In genomic region chr17:46080388-46080787, GRCm38 (mm10) we compare ENCODE assay signal across 26 mouse cellular contexts. TPM values are rescaled to one million over a fixed set of nuclear protein-coding genes. Genes with fewer than 3 reads are reported as not detected.
A peak's percentile ranks its signal among the peaks of the same experiment; 100 is the strongest.
DNase-seq lines count a peak whose midpoint lies in the region; ATAC-seq and TF ChIP-seq lines count a peak whose summit lies in the region.
"Had no signal": no experiment of that assay in that cellular context is flagged by ENCODE, and none has a peak within 500 bp of the region (broad histone marks: within the 10 kb centered on the region; RNA-seq: fewer than 3 reads in every experiment).

No protein-coding gene starts in this region.

- H3K27me3 ChIP-seq in hindbrain, embryonic 10.5 days (ENCODE audit: insufficient read depth, poor library complexity, severe bottlenecking), result 0 out of 2 replicates have a peak, but pooled peaks cover 4% of the 10 kb centered on the region
- H3K27me3 ChIP-seq in hindbrain, embryonic 16.5 days (replicated peaks; ENCODE audit: control insufficient read depth, insufficient read depth, low read length), result no peaks in the 10 kb centered on the region
- H3K27me3 ChIP-seq in neural tube, embryonic 11.5 days (ENCODE audit: control insufficient read depth, insufficient read depth, low read length), result no peaks in the 10 kb centered on the region
- no peaks in the 10 kb centered on the region for H3K27me3 ChIP-seq in embryonic facial prominence, embryonic 14.5 days (replicated peaks; ENCODE audit: control insufficient read depth, insufficient read depth, low read length)
- H3K27me3 ChIP-seq in stomach, postnatal 0 days (ENCODE audit: control insufficient read depth, insufficient read depth, low read length), result no peaks in the 10 kb centered on the region
- H3K27me3 ChIP-seq: embryonic facial prominence, embryonic 13.5 days; forebrain, embryonic 13.5 days; limb, embryonic 15.5 days; midbrain, embryonic 12.5 days had no signal

- H3K4me3 ChIP-seq in hindbrain, embryonic 10.5 days, result no peak overlapping the region
- no peak overlapping the region for H3K4me3 ChIP-seq in hindbrain, embryonic 16.5 days (ENCODE audit: low read length)
- H3K4me3 ChIP-seq in neural tube, embryonic 11.5 days (ENCODE audit: low read depth, low read length), result no peak overlapping the region
- H3K4me3 ChIP-seq in embryonic facial prominence, embryonic 14.5 days (ENCODE audit: low read depth, low read length), result no peak overlapping the region
- no peak overlapping the region for H3K4me3 ChIP-seq in stomach, postnatal 0 days (ENCODE audit: low read depth, low read length)
- H3K4me3 ChIP-seq: embryonic facial prominence, embryonic 13.5 days; erythroblast, embryonic 14.5 days; forebrain, embryonic 13.5 days; hindbrain, embryonic 13.5 days; limb, embryonic 15.5 days; liver, embryonic 13.5 days; midbrain, embryonic 12.5 days had no signal

- no peaks in the 10 kb centered on the region for H3K36me3 ChIP-seq in hindbrain, embryonic 10.5 days
- H3K36me3 ChIP-seq in hindbrain, embryonic 16.5 days (ENCODE audit: control insufficient read depth, insufficient read depth, low read length), result no peaks in the 10 kb centered on the region
- no peaks in the 10 kb centered on the region for H3K36me3 ChIP-seq in neural tube, embryonic 11.5 days (ENCODE audit: control insufficient read depth, insufficient read depth, low read length)
- no peaks in the 10 kb centered on the region for H3K36me3 ChIP-seq in embryonic facial prominence, embryonic 14.5 days (ENCODE audit: control insufficient read depth, insufficient read depth, low read length)
- H3K36me3 ChIP-seq in stomach, postnatal 0 days (ENCODE audit: control insufficient read depth, insufficient read depth, low read length), result no peaks in the 10 kb centered on the region
- H3K36me3 ChIP-seq: embryonic facial prominence, embryonic 13.5 days; hindbrain, embryonic 13.5 days; limb, embryonic 15.5 days; liver, embryonic 13.5 days; midbrain, embryonic 12.5 days had no signal

- peak overlapping the region; percentile 46; the same call in 1 of the 2 replicates for H3K27ac ChIP-seq in hindbrain, embryonic 10.5 days
- no peak overlapping the region for H3K27ac ChIP-seq in hindbrain, embryonic 16.5 days (ENCODE audit: low read depth, low read length)
- H3K27ac ChIP-seq in neural tube, embryonic 11.5 days (ENCODE audit: low read depth, low read length), result no peak overlapping the region
- no peak overlapping the region for H3K27ac ChIP-seq in embryonic facial prominence, embryonic 14.5 days (replicated peaks; ENCODE audit: low read depth, low read length)
- H3K27ac ChIP-seq in stomach, postnatal 0 days (replicated peaks), result no peak overlapping the region
- H3K27ac ChIP-seq: forebrain, embryonic 13.5 days; hindbrain, embryonic 13.5 days; kidney, postnatal 0 days; limb, embryonic 15.5 days; liver, embryonic 13.5 days; midbrain, embryonic 12.5 days had no signal

- H3K4me1 ChIP-seq in hindbrain, embryonic 10.5 days (replicated peaks), result peaks cover 31% of the 10 kb centered on the region
- H3K4me1 ChIP-seq in hindbrain, embryonic 16.5 days (ENCODE audit: control insufficient read depth, insufficient read depth, low read depth, low read length), result peaks cover 10% of the 10 kb centered on the region
- H3K4me1 ChIP-seq in neural tube, embryonic 11.5 days (ENCODE audit: control insufficient read depth, insufficient read depth, low read length), result peaks cover 4% of the 10 kb centered on the region
- H3K4me1 ChIP-seq in embryonic facial prominence, embryonic 14.5 days (ENCODE audit: control insufficient read depth, insufficient read depth, low read length), result peaks cover 31% of the 10 kb centered on the region
- H3K4me1 ChIP-seq in stomach, postnatal 0 days (replicated peaks; ENCODE audit: control insufficient read depth, insufficient read depth), result peaks cover 5% of the 10 kb centered on the region; the same call in 1 of the 2 replicates

- no peak for TF ChIP-seq EP300 in stomach, postnatal 0 days (optimal IDR thresholded peaks at IDR 0.05)

- H3K9me3 ChIP-seq in hindbrain, embryonic 10.5 days, result no peaks in the 10 kb centered on the region
- no peaks in the 10 kb centered on the region for H3K9me3 ChIP-seq in hindbrain, embryonic 16.5 days (ENCODE audit: control insufficient read depth, low read length)
- H3K9me3 ChIP-seq in neural tube, embryonic 11.5 days (ENCODE audit: control insufficient read depth, low read length), result no peaks in the 10 kb centered on the region
- H3K9me3 ChIP-seq in embryonic facial prominence, embryonic 14.5 days (ENCODE audit: control insufficient read depth, low read length), result peaks cover 3% of the 10 kb centered on the region; the same call in 1 of the 2 replicates
- H3K9me3 ChIP-seq in stomach, postnatal 0 days (ENCODE audit: control insufficient read depth, low read length), result no peaks in the 10 kb centered on the region
- H3K9me3 ChIP-seq: embryonic facial prominence, embryonic 13.5 days; forebrain, embryonic 13.5 days; hindbrain, embryonic 13.5 days; limb, embryonic 15.5 days; liver, embryonic 13.5 days; midbrain, embryonic 12.5 days had no signal

- ATAC-seq in hindbrain, embryonic 16.5 days, result no peak
- no peak for ATAC-seq in neural tube, embryonic 11.5 days (ENCODE audit: insufficient read depth, low FRiP score, low TSS enrichment)
- ATAC-seq in embryonic facial prominence, embryonic 14.5 days (ENCODE audit: low read depth), result no peak
- no peak for ATAC-seq in stomach, postnatal 0 days (ENCODE audit: low FRiP score, low TSS enrichment)
- ATAC-seq: forebrain, embryonic 13.5 days had no signal

- DNase-seq in hindbrain, embryonic 10.5 days (ENCODE audit: low spot score), result no peak
- peak; percentile 10 for DNase-seq in neural tube, embryonic 11.5 days (ENCODE audit: low spot score)
- DNase-seq in neural tube, embryonic 10.5 days (ENCODE audit: extremely low spot score, low spot score), result no peak
- DNase-seq in embryonic facial prominence, embryonic 14.5 days (ENCODE audit: low spot score), result peak; percentile 18
- DNase-seq in ovary, adult 18-20 months (ENCODE audit: low spot score), result no peak
- no peak for DNase-seq in stomach, postnatal 0 days (ENCODE audit: low spot score)
- DNase-seq: adrenal gland, postnatal 14 days; cerebellum, adult 11 months; cerebellum, adult 9-10 months; embryo, embryonic 11 days; gastrocnemius, postnatal 36 days; heart, adult 18-20 months; heart, postnatal 36 days; kidney, postnatal 4 days; layer of hippocampus, postnatal 36 days; left cerebral cortex, postnatal 4 days; liver, embryonic 13.5 days had no signal

- H3K4me2 ChIP-seq in hindbrain, embryonic 16.5 days (ENCODE audit: low read length), result no peak overlapping the region
- no peak overlapping the region for H3K4me2 ChIP-seq in neural tube, embryonic 11.5 days (ENCODE audit: low read depth)
- H3K4me2 ChIP-seq in embryonic facial prominence, embryonic 14.5 days (ENCODE audit: low read depth, low read length), result no peak overlapping the region
- H3K4me2 ChIP-seq in stomach, postnatal 0 days (replicated peaks; ENCODE audit: low read depth), result no peak overlapping the region
- H3K4me2 ChIP-seq: embryonic facial prominence, embryonic 13.5 days; forebrain, embryonic 13.5 days; heart, embryonic 11.5 days; hindbrain, embryonic 13.5 days; limb, embryonic 15.5 days; liver, embryonic 13.5 days; midbrain, embryonic 12.5 days had no signal

- no peak overlapping the region for H3K9ac ChIP-seq in hindbrain, embryonic 16.5 days (ENCODE audit: low read depth, low read length)
- H3K9ac ChIP-seq in neural tube, embryonic 11.5 days (ENCODE audit: low read length), result no peak overlapping the region
- H3K9ac ChIP-seq in embryonic facial prominence, embryonic 14.5 days (ENCODE audit: low read depth, low read length), result no peak overlapping the region
- no peak overlapping the region for H3K9ac ChIP-seq in stomach, postnatal 0 days (ENCODE audit: low read length)
- H3K9ac ChIP-seq: embryonic facial prominence, embryonic 13.5 days; forebrain, embryonic 13.5 days; hindbrain, embryonic 13.5 days; limb, embryonic 15.5 days; liver, embryonic 13.5 days; midbrain, embryonic 12.5 days had no signal

- TF ChIP-seq CTCF in stomach, postnatal 0 days (IDR thresholded peaks at IDR 0.05; ENCODE audit: low read depth), result no peak

- 36% methylated on average over 7 of the region's 7 CpGs for whole genome bisulfite sequencing in hindbrain, embryonic 10.5 days
- 36% methylated on average over 7 of the region's 7 CpGs for WGBS in hindbrain, embryonic 16.5 days
- WGBS in neural tube, embryonic 11.5 days, result 45% methylated on average over 7 of the region's 7 CpGs
- 66% methylated on average over 7 of the region's 7 CpGs for WGBS in embryonic facial prominence, embryonic 14.5 days
- 72% methylated on average over 7 of the region's 7 CpGs for WGBS in stomach, postnatal 0 days

RNA-seq across cellular contexts. Expression of gene Mrps18a, which starts 30.4 kb away (rescaled TPM):
- polyA plus RNA-seq in hindbrain, embryonic 10.5 days (2016; fragmentation: Nextera tagmentation; extraction: Ambion mirVana), result 148 and 151 TPM in 2 replicates
- polyA plus RNA-seq in hindbrain, embryonic 16.5 days (2015; fragmentation: Nextera tagmentation; extraction: Ambion mirVana), result 152 and 163 TPM in 2 replicates
- 125 and 128 TPM in 2 replicates for polyA plus RNA-seq in neural tube, embryonic 11.5 days (2014; fragmentation: Nextera tagmentation; extraction: Ambion mirVana)
- 112 and 128 TPM in 2 replicates for polyA plus RNA-seq in embryonic facial prominence, embryonic 14.5 days (2014; fragmentation: Nextera tagmentation; extraction: Ambion mirVana)
- 94.9 and 99.0 TPM in 2 replicates for polyA plus RNA-seq in stomach, postnatal 0 days (2015; fragmentation: Nextera tagmentation; extraction: Ambion mirVana)

RNA-seq across cellular contexts. Expression of gene Vegfa, which starts 48.2 kb away (rescaled TPM):
- 2.0 TPM in 2 replicates for polyA plus RNA-seq in hindbrain, embryonic 10.5 days (2016; fragmentation: Nextera tagmentation; extraction: Ambion mirVana)
- 3.7 and 3.8 TPM in 2 replicates for polyA plus RNA-seq in hindbrain, embryonic 16.5 days (2015; fragmentation: Nextera tagmentation; extraction: Ambion mirVana)
- 2.3 and 3.4 TPM in 2 replicates for polyA plus RNA-seq in neural tube, embryonic 11.5 days (2014; fragmentation: Nextera tagmentation; extraction: Ambion mirVana)
- 4.2 and 4.7 TPM in 2 replicates for polyA plus RNA-seq in embryonic facial prominence, embryonic 14.5 days (2014; fragmentation: Nextera tagmentation; extraction: Ambion mirVana)
- 2.4 and 3.1 TPM in 2 replicates for polyA plus RNA-seq in stomach, postnatal 0 days (2015; fragmentation: Nextera tagmentation; extraction: Ambion mirVana)

Comparison
In these comparisons a context has a peak if more than half of its experiments do, and no peak if none do; other contexts are left out.
1. DNase-seq: peak in neural tube, embryonic 11.5 days (single experiment) and embryonic facial prominence, embryonic 14.5 days (single experiment); none in hindbrain, embryonic 10.5 days (single experiment), neural tube, embryonic 10.5 days (single experiment), ovary, adult 18-20 months (single experiment) and stomach, postnatal 0 days (single experiment).